In genomic region chr5:122727096-122727495, GRCm38 (mm10) we compare ENCODE assay signal across 18 mouse cellular contexts.
"Had no signal": no experiment of that assay in that cellular context is flagged by ENCODE, and none has a peak within 500 bp of the region (broad histone marks: within the 10 kb centered on the region; RNA-seq: fewer than 3 reads in every experiment).

No protein-coding gene starts in this region.

- H3K36me3 ChIP-seq: lung, embryonic 15.5 days; midbrain, embryonic 13.5 days; midbrain, embryonic 15.5 days had no signal

- ATAC-seq: lung, postnatal 0 days; midbrain, embryonic 13.5 days had no signal

- H3K4me3 ChIP-seq: lung, embryonic 15.5 days; megakaryocyte, embryonic 14.5 days; midbrain, embryonic 13.5 days; midbrain, embryonic 15.5 days; myocyte; neural tube, embryonic 13.5 days; neural tube, embryonic 15.5 days had no signal

- H3K27ac ChIP-seq: lung, embryonic 15.5 days; macrophage; midbrain, embryonic 15.5 days; neural tube, embryonic 13.5 days; neural tube, embryonic 15.5 days had no signal

- DNase-seq: lung, adult 18-20 months; lung, postnatal 14 days; lung, postnatal 36 days; retina, postnatal 1 day; right cerebral cortex, adult 18-20 months; spleen, adult 18-20 months; thymus, adult 18-20 months; thymus, postnatal 14 days; thymus, postnatal 36 days had no signal

- H3K27me3 ChIP-seq: lung, embryonic 15.5 days; midbrain, embryonic 13.5 days; midbrain, embryonic 15.5 days; neural tube, embryonic 13.5 days; neural tube, embryonic 15.5 days had no signal
